Mouse (Mus musculus): ENCODE measurements around the gene Slc38a7.
A peak's percentile ranks its signal among the peaks of the same experiment; 100 is the strongest.
"Not testable (repeated sequence)": the region's sequence is repeated elsewhere in the genome, so short reads cannot be mapped to it uniquely, and the experiment has no call there.

Slc38a7 gene

DNA sequence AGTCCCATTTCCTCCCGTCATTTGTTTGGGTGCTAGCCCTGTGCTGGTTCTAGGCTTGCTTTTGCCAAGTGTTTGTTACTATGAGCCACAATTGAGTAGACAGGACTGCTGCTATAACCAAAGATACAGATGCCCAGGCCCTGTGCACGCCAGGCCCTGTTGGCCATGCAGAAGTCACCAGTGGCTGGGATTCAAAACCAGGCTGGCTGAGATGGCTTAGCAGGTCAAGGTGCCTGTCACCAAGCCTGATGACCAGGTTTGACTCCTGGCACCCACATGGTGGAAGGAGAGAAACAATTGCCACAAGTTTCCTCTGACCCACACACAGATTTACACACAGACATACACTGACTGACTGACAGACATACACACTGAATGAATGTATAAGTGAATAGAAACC lies 3.0 kb downstream of the Slc38a7 start:
- no peak for DNase-seq (ENCODE audit: extremely low read depth, low read depth)

DNA sequence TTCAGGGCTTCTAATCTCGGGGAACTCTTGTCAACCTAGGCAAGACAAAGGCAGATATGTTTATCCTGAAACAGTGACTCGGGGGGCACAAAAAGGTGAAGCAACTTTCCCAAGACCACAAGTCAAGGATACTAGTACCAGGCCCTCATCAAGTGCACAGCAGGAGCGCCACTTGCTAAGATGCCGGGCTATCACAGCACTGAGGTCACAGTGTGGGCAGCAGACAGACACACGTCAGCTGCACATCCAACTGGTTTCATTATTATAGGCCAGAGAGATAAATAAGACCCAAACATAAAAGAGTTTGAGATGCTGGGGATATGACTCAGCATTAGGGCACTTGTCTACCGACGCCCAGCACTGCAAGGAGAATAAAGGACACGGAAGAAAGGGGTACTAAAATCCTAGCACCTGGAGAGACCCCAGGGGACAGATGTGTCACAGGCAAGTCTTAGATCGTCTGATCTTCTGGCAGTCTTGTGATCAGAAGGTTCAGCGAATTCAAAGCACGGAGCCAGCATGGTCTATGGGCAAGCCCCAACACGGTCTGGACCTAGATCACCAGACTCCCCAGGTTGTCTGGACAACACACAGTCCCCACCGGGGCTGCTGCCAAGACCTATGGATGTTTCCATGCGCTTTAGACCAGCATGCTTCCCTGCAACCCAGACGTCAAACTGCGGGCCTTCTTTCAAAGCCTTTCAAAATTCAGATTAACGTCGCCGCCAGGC lies 4.4 kb downstream of the Slc38a7 start:
- DNase-seq (ENCODE audit: extremely low read depth, low read depth), result no peak

DNA sequence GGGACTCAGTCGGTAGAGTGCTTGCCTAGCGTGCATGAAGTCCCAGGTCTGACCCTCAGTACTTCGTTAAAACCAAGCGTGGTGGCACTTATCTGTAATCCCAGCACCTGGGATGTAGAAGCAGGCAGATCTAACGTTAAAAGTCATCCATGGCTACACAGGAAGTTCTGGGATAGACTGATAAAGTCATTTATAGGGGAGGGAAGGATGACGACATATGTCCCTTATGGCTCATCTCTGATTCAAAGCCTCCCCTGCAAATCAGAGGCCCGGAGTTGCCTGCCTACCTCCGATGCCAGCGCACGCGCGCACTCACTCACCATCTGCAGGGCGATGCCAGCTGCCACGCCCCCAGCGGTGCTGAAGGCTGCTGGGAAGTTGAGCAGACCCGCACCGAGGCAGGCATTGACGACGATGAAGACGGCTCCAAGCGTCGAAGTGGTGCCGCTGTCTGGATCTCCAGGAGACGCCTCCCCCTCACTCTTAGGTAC lies 5.2 kb downstream of the Slc38a7 start:
- peak; percentile 85 for DNase-seq (ENCODE audit: extremely low read depth, low read depth)

DNA sequence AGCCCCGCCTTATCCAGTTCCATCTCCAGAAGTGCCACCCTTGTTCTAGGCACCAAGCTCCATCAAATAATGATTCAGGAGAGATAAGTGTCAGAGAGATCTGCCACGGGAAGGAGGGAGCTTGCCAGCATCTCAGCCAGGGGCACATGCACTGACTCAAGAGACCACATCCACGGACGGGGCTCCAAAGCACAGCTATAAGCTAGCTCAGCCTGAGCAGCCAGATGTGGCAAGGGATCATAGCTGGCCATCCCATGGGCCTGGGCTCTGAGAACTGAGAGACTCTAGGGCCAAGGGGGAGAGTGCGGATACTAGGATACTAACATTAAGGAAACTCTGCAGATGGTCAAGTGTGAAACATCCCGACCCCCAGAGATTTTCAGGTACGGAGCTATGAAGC lies 8.3 kb downstream of the Slc38a7 start:
- DNase-seq (ENCODE audit: extremely low read depth, low read depth), result no peak

DNA sequence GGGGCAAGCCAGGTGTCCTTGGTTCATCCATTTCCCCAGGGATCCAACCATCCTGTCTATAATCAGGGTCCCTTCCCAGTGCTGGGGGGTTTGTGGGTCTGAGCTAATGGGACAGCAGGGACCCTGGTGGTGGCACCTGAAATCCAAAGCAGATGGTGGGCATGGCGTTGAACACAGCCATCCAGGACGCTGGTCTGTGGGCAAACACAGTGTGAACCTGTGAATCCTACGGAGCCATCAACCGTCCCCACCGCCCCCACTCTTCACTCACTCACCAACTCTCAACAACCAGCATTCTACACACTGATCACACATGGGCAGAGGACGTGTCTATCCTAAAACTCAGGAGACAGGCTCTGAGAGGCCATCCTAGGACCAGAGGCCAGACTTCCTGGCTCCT lies 9.4 kb downstream of the Slc38a7 start:
- no peak for DNase-seq (ENCODE audit: extremely low read depth, low read depth)

- DNase-seq (ENCODE audit: extremely low read depth, low read depth), result no peak
Observed at GRCm38 (mm10) chr8:95841436-95841835, 11.9 kb downstream of the Slc38a7 start.

- DNase-seq (ENCODE audit: extremely low read depth, low read depth), result no peak
Observed at GRCm38 (mm10) chr8:95839289-95839688, 14.1 kb downstream of the Slc38a7 start.

GRCm38 (mm10) chr8:95837266-95837665 lies 16.1 kb downstream of the Slc38a7 start:
- no peak for DNase-seq (ENCODE audit: extremely low read depth, low read depth)

GRCm38 (mm10) chr8:95835891-95836290 lies 17.4 kb downstream of the Slc38a7 start:
- DNase-seq (ENCODE audit: extremely low read depth, low read depth), result no peak

DNA sequence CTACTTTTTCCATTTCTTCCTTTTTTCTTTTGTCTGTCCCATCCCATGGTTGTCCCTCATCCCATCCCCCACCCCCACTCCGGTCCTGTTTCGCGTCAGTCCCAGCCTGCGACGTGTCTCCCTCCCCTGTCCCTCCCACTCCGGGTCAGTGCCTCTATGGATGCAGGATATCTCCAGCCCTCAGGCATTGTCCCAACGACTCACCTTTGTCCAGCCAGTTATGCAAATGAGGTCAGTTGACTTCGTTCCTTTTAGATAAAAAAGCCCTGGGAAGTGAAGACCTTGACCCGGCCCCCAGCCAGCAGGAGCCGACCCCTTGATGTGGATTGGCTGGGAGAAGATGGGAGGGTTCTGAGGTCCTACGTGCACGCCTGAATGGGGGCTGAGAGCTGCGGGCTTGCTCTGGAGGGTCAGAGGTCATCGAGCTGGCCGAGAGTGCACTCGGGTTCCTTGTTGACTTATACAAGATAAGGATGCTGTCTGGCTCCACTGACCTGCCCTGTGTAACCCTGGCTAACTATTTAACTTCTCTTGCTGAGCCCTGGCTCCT lies 19.8 kb downstream of the Slc38a7 start:
- DNase-seq (ENCODE audit: extremely low read depth, low read depth), result no peak

GRCm38 (mm10) chr8:95832603-95833434 lies 20.5 kb downstream of the Slc38a7 start:
- DNase-seq (ENCODE audit: extremely low read depth, low read depth), result peak; percentile 64

DNA sequence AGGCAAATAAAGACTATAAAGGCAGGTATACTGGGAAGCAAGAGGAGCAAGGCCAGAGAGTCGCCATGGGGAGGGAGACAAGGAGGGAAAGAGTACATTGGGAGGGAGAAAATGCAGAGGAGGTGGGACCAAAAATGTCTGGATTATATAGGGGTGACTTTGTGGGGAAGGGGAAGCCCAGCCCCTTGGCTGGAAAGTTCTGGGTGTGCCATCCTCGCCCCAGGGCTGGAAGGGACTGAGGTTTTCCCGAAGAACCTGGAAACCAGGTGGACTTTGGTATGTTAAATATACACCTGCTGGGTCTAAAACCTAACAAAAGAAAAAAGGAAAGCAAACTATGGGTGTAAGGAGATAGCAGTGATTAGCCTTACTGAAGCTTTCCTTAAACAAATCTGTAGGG lies 23.2 kb downstream of the Slc38a7 start:
- no peak for DNase-seq (ENCODE audit: extremely low read depth, low read depth)

GRCm38 (mm10) chr8:95825162-95825561 lies 28.2 kb downstream of the Slc38a7 start, which contains the start of gene Sap18b:
Gene Sap18b (plus strand): TSS chr8:95825346.
- not testable (repeated sequence) for DNase-seq (ENCODE audit: extremely low read depth, low read depth)

DNA sequence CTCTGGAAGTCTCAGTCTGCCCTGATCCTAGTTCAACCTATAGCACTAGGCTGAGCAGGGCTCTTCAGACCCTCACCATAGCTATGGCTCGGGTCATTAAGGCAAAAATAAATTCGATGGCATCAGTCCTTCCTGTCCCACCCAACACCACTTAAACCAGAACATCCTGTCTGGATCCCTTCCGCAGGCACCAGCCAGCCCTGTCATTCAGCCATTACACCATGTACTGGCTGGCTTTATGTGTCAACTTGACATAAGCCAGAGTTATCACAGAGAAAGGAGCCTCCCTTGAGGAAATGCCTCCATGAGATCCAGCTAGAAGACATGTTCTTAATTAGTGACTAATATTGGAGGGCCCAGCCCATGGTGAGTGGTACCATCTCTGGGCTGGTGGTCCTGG lies 30.6 kb downstream of the Slc38a7 start:
- no peak for DNase-seq (ENCODE audit: extremely low read depth, low read depth)

GRCm38 (mm10) chr8:95822096-95822495 lies 31.2 kb downstream of the Slc38a7 start:
- DNase-seq (ENCODE audit: extremely low read depth, low read depth), result no peak

GRCm38 (mm10) chr8:95821266-95821665 lies 32.1 kb downstream of the Slc38a7 start:
- DNase-seq (ENCODE audit: extremely low read depth, low read depth), result no peak

DNA sequence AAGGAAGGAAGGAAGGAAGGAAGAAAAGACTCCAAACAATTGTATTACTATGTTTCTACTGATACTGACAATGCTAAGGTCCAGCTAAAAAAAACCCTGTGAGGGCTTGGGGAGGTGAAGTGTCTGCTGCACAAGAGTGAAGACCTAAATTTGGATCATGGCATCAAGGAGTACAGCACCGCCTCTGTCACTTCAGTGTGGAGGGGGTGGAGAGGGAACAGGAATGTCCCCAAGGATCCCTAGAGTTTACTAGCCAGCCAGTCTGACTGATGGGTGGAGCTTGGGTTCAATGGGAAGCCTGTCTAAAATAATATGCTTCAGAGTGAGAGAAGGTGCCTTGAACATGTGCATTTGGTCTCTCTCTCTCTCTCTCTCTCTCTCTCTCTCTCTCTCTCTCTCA lies 35.1 kb downstream of the Slc38a7 start:
- no peak for DNase-seq (ENCODE audit: extremely low read depth, low read depth)

DNA sequence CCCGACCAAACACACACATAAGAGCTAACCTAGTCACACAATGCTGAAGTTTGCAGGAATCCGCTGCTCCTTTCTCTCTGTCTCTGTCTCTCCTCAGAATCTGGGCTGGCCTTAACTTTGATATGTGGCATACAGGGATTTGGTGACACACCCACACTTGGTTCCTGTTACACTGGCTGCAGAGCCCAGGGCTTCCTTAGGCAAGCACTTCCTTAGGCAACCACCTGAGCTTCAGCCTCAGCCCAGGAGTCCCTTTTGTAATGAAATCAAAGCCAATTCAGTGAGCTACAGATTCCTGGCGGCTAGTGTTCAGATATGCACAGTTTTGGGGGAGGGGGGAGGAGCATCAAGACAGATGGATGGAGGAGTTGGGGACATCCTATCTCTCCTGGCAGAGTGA lies 35.7 kb downstream of the Slc38a7 start:
- DNase-seq (ENCODE audit: extremely low read depth, low read depth), result no peak

DNA sequence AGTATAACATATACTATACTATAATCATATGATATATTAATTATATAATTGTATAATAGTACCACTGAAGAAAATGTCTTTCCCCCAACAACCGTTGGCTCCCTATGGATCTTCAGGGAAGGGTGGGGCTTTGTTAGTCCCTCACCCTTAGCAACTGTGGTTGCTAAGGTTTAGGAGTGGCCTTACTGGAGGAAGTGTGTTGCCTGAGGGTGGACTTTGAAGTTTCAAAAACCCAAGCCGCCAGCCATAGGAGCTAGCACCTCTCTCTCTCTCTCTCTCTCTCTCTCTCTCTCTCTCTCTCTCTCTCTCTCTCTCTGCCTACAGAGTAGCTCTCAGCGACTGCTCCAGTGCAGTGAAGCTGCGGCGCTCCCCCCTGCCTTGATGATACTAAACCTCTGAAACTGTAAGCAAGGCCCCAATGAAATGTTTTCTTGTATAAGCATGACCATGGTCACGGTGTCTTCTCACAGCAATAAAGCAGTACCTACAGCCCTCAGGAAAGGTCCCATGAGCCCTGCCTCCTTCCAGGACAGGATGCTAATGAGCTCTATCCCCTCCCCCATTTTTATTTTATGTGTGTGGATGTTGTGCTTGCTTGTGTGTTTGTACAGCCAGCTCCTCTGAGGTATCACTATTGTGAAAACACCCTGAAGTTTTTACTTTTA lies 37.2 kb downstream of the Slc38a7 start:
- no peak for DNase-seq (ENCODE audit: extremely low read depth, low read depth)

GRCm38 (mm10) chr8:95810184-95810591 lies 43.2 kb downstream of the Slc38a7 start:
- peak; percentile 47 for DNase-seq (ENCODE audit: extremely low read depth, low read depth)

DNA sequence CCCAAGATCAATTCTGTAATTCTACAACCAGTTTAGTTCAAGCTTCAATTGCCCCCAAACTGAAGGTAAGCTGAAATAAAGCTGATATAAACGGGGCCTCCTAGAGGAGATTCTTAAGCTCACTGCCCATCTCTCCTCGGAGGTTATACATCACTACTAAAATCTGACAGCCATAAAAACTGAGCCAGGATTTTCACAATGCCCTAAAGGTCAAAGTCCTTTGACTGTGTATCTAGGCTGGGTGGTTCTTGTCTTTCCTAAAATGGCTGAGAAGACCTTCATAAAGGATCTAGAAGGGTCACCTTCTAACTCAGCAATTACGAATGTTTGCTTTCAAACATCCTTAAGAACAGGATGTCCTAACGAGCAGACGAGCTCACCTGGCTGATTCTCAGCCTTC lies 44.2 kb downstream of the Slc38a7 start:
- no peak for DNase-seq (ENCODE audit: extremely low read depth, low read depth)

DNA sequence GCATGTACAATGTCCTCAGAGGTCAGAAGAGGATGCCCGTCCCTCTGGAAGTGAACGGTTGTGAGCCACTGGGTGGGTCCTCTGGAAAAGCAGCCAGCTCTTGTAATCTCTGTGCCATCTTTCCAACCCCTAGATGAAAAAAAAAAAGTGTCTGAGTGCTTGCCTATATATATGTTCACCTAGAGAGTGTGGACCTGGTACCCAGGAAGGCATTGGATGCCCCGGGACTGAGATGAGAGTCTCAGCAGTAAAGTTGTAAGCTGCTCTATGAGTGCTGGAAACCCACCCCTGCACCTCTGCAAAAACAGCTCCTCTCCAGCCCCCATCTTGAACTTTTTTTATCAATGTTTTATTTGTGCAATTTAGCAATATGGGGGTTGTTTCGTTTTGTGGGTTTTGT lies 44.7 kb downstream of the Slc38a7 start:
- DNase-seq (ENCODE audit: extremely low read depth, low read depth), result no peak

Measured in MEL-GATA-1-ER (cell line).